Comparison of ENCODE assay signal across 8 mouse cellular contexts in genomic region chr10:16637006-16637405, GRCm38 (mm10).
A peak's percentile ranks its signal among the peaks of the same experiment; 100 is the strongest.
DNase-seq lines count a peak whose midpoint lies in the region; ATAC-seq and TF ChIP-seq lines count a peak whose summit lies in the region.

No protein-coding gene starts in this region.

- no peaks in the 10 kb centered on the region for H3K36me3 ChIP-seq in kidney, postnatal 0 days (ENCODE audit: insufficient read depth, low read length)
- H3K36me3 ChIP-seq in kidney, embryonic 16.5 days (ENCODE audit: insufficient read depth, low read length): no peaks in the 10 kb centered on the region

- intact Hi-C loops in heart, postnatal 25 days (cut with DNase I): loop anchor here (2.0 kb wide), 1 partner anchor 1090 kb away; no protein-coding TSS in a partner anchor

- no peaks in the 10 kb centered on the region for H3K4me1 ChIP-seq in kidney, postnatal 0 days (replicated peaks; ENCODE audit: insufficient read depth, low read length)
- no peaks in the 10 kb centered on the region for H3K4me1 ChIP-seq in kidney, embryonic 16.5 days (ENCODE audit: insufficient read depth, low read length)

- H3K4me2 ChIP-seq in kidney, postnatal 0 days (ENCODE audit: low read length): no peak overlapping the region
- no peak overlapping the region for H3K4me2 ChIP-seq in kidney, embryonic 16.5 days (replicated peaks; ENCODE audit: low read depth, low read length)

- no peaks in the 10 kb centered on the region for H3K9me3 ChIP-seq in kidney, postnatal 0 days (replicated peaks; ENCODE audit: low read length)
- H3K9me3 ChIP-seq in kidney, embryonic 16.5 days (ENCODE audit: low read length): no peaks in the 10 kb centered on the region

- no peak overlapping the region for H3K27ac ChIP-seq in kidney, postnatal 0 days
- H3K27ac ChIP-seq in kidney, embryonic 16.5 days (ENCODE audit: low read length): no peak overlapping the region

- DNase-seq in kidney, postnatal 0 days (ENCODE audit: low spot score): peak; percentile 43
- DNase-seq in CD4-positive, CD25-positive, alpha-beta regulatory T cell, adult 2 months (ENCODE audit: low read depth, low spot score): peak; percentile 16
- DNase-seq in adrenal gland, postnatal 10 days: peak; percentile 43
- DNase-seq in heart, postnatal 25 days (ENCODE audit: low spot score): peak; percentile 31
- DNase-seq in frontal cortex, postnatal 14 days (ENCODE audit: low spot score in 2 of 2): no peak
- no peak for DNase-seq in neural tube, embryonic 10.5 days (ENCODE audit: extremely low spot score, low spot score)

- H3K4me3 ChIP-seq in kidney, postnatal 0 days (replicated peaks; ENCODE audit: low read depth, low read length): no peak overlapping the region
- no peak overlapping the region for H3K4me3 ChIP-seq in kidney, embryonic 16.5 days (ENCODE audit: low read length)

- no peak for ATAC-seq in kidney, postnatal 0 days (replicated peaks; ENCODE audit: low FRiP score, low read depth)
- ATAC-seq in kidney, embryonic 16.5 days (ENCODE audit: low FRiP score, low TSS enrichment): no peak
- ATAC-seq in monocyte, adult 5-6 weeks (replicated peaks; ENCODE audit: insufficient number of reproducible peaks, low FRiP score, low TSS enrichment, poor library complexity, severe bottlenecking): 0 out of 2 replicates have a peak, but pooled peaks have one; percentile 40

- TF ChIP-seq CTCF in kidney, postnatal 0 days (IDR thresholded peaks at IDR 0.05; ENCODE audit: low read depth): peak; percentile 58; the same call in 1 of the 2 replicates

- no peaks in the 10 kb centered on the region for H3K27me3 ChIP-seq in kidney, postnatal 0 days (ENCODE audit: insufficient read depth, low read length)
- H3K27me3 ChIP-seq in kidney, embryonic 16.5 days (ENCODE audit: insufficient read depth, low read length): no peaks in the 10 kb centered on the region

- H3K9ac ChIP-seq in kidney, postnatal 0 days (ENCODE audit: low read depth, low read length): no peak overlapping the region
- H3K9ac ChIP-seq in kidney, embryonic 16.5 days (replicated peaks; ENCODE audit: low read length): no peak overlapping the region

Comparison
In these comparisons a context has a peak if more than half of its experiments do, and no peak if none do; other contexts are left out.
1. DNase-seq: peak in kidney, postnatal 0 days (single experiment), CD4-positive, CD25-positive, alpha-beta regulatory T cell, adult 2 months (single experiment), adrenal gland, postnatal 10 days (single experiment) and heart, postnatal 25 days (single experiment); none in frontal cortex, postnatal 14 days (0 of 2) and neural tube, embryonic 10.5 days (single experiment).